Mouse (Mus musculus) 416B (cell line): ENCODE results near the gene Fam19a2.

Experiments used
- DNase-seq: peaks from one replicate; pipeline ENCODE4 v3.0.0; 2011; ENCODE audit warnings: low read depth

Fam19a2 gene

DNA sequence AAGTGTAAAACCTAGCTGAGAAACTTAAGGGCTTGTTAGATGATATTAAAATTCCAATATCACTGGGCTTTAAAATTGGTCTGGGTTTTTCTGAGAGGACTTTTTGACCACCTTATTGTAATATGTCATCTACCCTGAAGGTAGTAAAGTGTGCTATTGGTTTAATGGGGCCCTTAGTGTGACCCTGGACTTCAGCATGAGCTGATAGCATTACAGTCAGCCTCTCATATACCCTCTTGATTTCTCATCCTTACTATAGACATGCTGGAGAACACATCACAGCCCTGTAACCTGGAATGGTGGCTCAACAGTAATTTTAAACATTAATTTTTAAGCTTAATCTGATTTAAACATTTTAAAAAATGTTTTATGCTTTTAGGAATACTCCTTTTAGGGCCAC, 459.8 kb downstream of the Fam19a2 start:
- no peak for DNase-seq

DNA sequence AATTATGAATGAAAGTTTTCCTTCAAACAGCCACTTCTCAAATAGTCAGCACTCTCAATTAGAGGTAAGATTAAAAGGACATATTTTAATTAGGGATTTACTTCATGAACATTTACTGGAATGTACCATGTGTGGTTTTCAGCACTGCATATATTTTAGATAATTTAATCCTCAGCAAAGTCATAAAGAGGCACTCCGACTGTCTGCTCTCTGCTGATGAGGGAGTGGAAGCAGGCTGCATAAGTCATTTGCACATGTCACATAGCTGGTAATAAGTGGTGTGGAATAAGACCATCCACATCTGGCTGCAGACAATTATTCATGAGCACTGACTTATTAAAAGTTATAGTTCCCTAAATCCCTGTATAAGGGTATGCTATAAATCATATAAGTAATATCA, 484.5 kb downstream of the Fam19a2 start:
- DNase-seq = no peak

DNA sequence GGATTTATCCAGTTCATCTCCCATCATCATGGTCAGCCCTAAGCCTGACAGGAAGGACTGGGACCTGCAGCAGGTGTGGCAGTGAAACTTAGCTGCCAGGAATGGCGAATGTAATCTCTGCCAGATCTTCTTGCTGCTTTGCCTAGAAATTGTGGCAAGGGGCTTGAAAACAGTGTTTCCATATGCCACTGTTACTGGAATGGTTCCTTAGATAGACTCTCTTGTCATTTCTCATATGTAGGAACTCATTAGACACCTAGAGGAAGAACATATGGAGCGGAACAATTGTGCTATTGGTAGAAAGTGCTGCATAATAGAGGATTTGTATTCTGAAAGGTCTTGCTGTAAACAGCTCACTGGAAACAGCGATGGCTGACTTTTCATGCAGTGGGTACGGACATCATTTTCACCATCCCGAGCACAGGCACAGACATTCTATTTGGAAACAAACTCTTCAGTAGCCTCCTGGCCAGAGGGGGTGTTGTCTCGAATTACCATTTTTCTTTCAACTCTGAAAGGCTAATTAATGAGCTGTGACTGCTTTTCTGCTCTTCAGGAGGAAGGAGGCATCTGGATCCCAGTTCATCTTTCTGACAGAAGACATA, 488.0 kb downstream of the Fam19a2 start:
- DNase-seq = no peak

GRCm38 (mm10) chr10:123752755-123753154, 489.0 kb downstream of the Fam19a2 start:
- no peak for DNase-seq

GRCm38 (mm10) chr10:123753996-123754395, 490.2 kb downstream of the Fam19a2 start:
- no peak for DNase-seq

- no peak for DNase-seq
These were observed 525.6 kb downstream of the Fam19a2 start for GRCm38 (mm10) chr10:123789374-123789773.
